Mouse (Mus musculus) kidney, postnatal 0 days (tissue): ENCODE data around the gene Col25a1. TPM values are rescaled to one million over a fixed set of nuclear protein-coding genes. Genes with fewer than 3 reads are reported as not detected.
A peak's percentile ranks its signal among the peaks of the same experiment; 100 is the strongest.

Source experiments
- ATAC-seq: fragments of 200-750 bp; cut with Nextera tagmentation; replicated peaks from 2 replicates; pipeline ENCODE4 v1.8.0; 2017; ENCODE audit warnings: low read depth, moderate number of reproducible peaks, moderate TSS enrichment, moderate library complexity; ENCODE audit not compliant: low FRiP score
- DNase-seq: peaks from one replicate; pipeline ENCODE4 v3.0.0-alpha.2; 2016; ENCODE audit warnings: low spot score
- H3K27ac ChIP-seq: fragments of 300-500 bp; sonication (generic); 2 replicates; pipeline ENCODE4 v1.5.1; 2014; ENCODE audit warnings: mild to moderate bottlenecking
- H3K27me3 ChIP-seq: fragments of 300-500 bp; sonication (generic); 2 replicates; pipeline ENCODE4 v1.6.1; 2014; ENCODE audit warnings: low read length, mixed read lengths; ENCODE audit not compliant: insufficient read depth
- H3K36me3 ChIP-seq: fragments of 300-500 bp; sonication (generic); 2 replicates; pipeline ENCODE4 v1.6.1; 2014; ENCODE audit warnings: low read length, mixed read lengths; ENCODE audit not compliant: insufficient read depth
- H3K4me1 ChIP-seq: fragments of 300-500 bp; sonication (generic); replicated peaks from 2 replicates; pipeline ENCODE4 v1.6.1; 2014; ENCODE audit warnings: antibody characterized with exemption, low read length, mixed read lengths; ENCODE audit not compliant: insufficient read depth
- H3K4me2 ChIP-seq: fragments of 300-500 bp; sonication (generic); 2 replicates; pipeline ENCODE4 v1.6.1; 2014; ENCODE audit warnings: mild to moderate bottlenecking, low read length, moderate library complexity, mixed read lengths
- H3K4me3 ChIP-seq: fragments of 300-500 bp; sonication (generic); replicated peaks from 2 replicates; pipeline ENCODE4 v1.5.1; 2014; ENCODE audit warnings: low read depth, low read length
- H3K9ac ChIP-seq: fragments of 300-500 bp; sonication (generic); 2 replicates; pipeline ENCODE4 v1.6.1; 2014; ENCODE audit warnings: low read depth, low read length
- H3K9me3 ChIP-seq: fragments of 300-500 bp; sonication (generic); replicated peaks from 2 replicates; pipeline ENCODE4 v1.6.1; 2016; ENCODE audit warnings: low read length, inconsistent platforms, mixed read lengths
- CTCF ChIP-seq: IDR thresholded peaks from 2 replicates; pipeline ENCODE4 v1.5.1; 2016; ENCODE audit warnings: antibody characterized with exemption, low read depth, mild to moderate bottlenecking, moderate library complexity
- WGBS: fragments of 180-500 bp; shearing (Covaris S2); extraction: QIAGEN DNeasy Blood & Tissue Kit; methylation state at CpG from one replicate; pipeline ENCODE4 v1.1.7; 2014; 5-methylcytosine and 5-hydroxymethylcytosine counted together
- polyA plus RNA-seq: library from polyadenylated mRNA; unstranded; fragments of >200 nt; fragmentation: Nextera tagmentation; extraction: Ambion mirVana; gene quantifications from 2 replicates; pipeline ENCODE4 v1.2.1, GENCODE M21; 2015

Gene Col25a1
- polyA plus RNA-seq, 1 experiment from 2014 or later, result 1.4 TPM

- Histone ChIP-seq H3K4me3 (no peak overlapping the region), H3K4me2 (no peak overlapping the region), H3K27me3 (no peaks in the 10 kb centered on the region), H3K36me3 (no peaks in the 10 kb centered on the region), H3K9me3 (no peaks in the 10 kb centered on the region), H3K9ac (no peak overlapping the region), H3K4me1 (no peaks in the 10 kb centered on the region), H3K27ac (no peak overlapping the region)
- TF ChIP-seq CTCF, result no peak
- ATAC-seq (no peak), DNase-seq (no peak)
Observed at GRCm38 (mm10) chr3:130216141-130216540, 84.8 kb downstream of the Col25a1 start.

GRCm38 (mm10) chr3:130216646-130217045, 85.3 kb downstream of the Col25a1 start:
- DNase-seq (peak; percentile 25), ATAC-seq (no peak)
- Histone ChIP-seq H3K4me3 (no peak overlapping the region), H3K36me3 (no peaks in the 10 kb centered on the region), H3K4me2 (no peak overlapping the region), H3K9me3 (no peaks in the 10 kb centered on the region), H3K27ac (no peak overlapping the region), H3K27me3 (no peaks in the 10 kb centered on the region), H3K4me1 (no peaks in the 10 kb centered on the region), H3K9ac (no peak overlapping the region)
- no peak for TF ChIP-seq CTCF
- 78% methylated on average over 3 of the region's 3 CpGs for WGBS

GRCm38 (mm10) chr3:130217705-130218104, 86.4 kb downstream of the Col25a1 start:
- Histone ChIP-seq H3K36me3 (no peaks in the 10 kb centered on the region), H3K4me3 (no peak overlapping the region), H3K9me3 (no peaks in the 10 kb centered on the region), H3K9ac (no peak overlapping the region), H3K27me3 (no peaks in the 10 kb centered on the region), H3K4me1 (no peaks in the 10 kb centered on the region), H3K27ac (no peak overlapping the region), H3K4me2 (no peak overlapping the region)
- no peak for TF ChIP-seq CTCF
- WGBS, result 76% methylated on average over 2 of the region's 2 CpGs
- ATAC-seq (no peak), DNase-seq (no peak)

GRCm38 (mm10) chr3:130218232-130218728, 87.0 kb downstream of the Col25a1 start:
- no peak overlapping the region for H3K4me2 ChIP-seq
- no peak overlapping the region for H3K27ac ChIP-seq
- no peak overlapping the region for H3K4me3 ChIP-seq
- H3K27me3 ChIP-seq, result no peaks in the 10 kb centered on the region
- no peak for TF ChIP-seq CTCF
- WGBS, result 63% methylated on average over 5 of the region's 5 CpGs
- H3K4me1 ChIP-seq, result no peaks in the 10 kb centered on the region
- H3K9ac ChIP-seq, result no peak overlapping the region
- H3K36me3 ChIP-seq, result no peaks in the 10 kb centered on the region
- ATAC-seq (no peak), DNase-seq (no peak)
- no peaks in the 10 kb centered on the region for H3K9me3 ChIP-seq

- Histone ChIP-seq H3K4me1 (no peaks in the 10 kb centered on the region), H3K4me2 (no peak overlapping the region), H3K27me3 (no peaks in the 10 kb centered on the region), H3K9ac (no peak overlapping the region), H3K9me3 (no peaks in the 10 kb centered on the region; the same call in 1 of the 2 replicates), H3K36me3 (no peaks in the 10 kb centered on the region), H3K4me3 (no peak overlapping the region), H3K27ac (no peak overlapping the region)
- DNase-seq (no peak), ATAC-seq (no peak)
- WGBS, result 96% methylated on average over 3 of the region's 3 CpGs
- no peak for TF ChIP-seq CTCF
Observed at GRCm38 (mm10) chr3:130220811-130221210, 89.5 kb downstream of the Col25a1 start.

- Histone ChIP-seq H3K4me2 (no peak overlapping the region), H3K36me3 (no peaks in the 10 kb centered on the region), H3K9ac (no peak overlapping the region), H3K4me1 (no peaks in the 10 kb centered on the region), H3K4me3 (no peak overlapping the region), H3K27ac (no peak overlapping the region), H3K9me3 (no peaks in the 10 kb centered on the region; the same call in 1 of the 2 replicates), H3K27me3 (no peaks in the 10 kb centered on the region)
- TF ChIP-seq CTCF, result no peak
- WGBS, result 85% methylated on average over 9 of the region's 9 CpGs
- no peak for DNase-seq
- ATAC-seq, result no peak
Observed at GRCm38 (mm10) chr3:130228186-130228585, 96.9 kb downstream of the Col25a1 start.

GRCm38 (mm10) chr3:130232944-130233343, 101.6 kb downstream of the Col25a1 start:
- ATAC-seq (no peak), DNase-seq (no peak)
- Histone ChIP-seq H3K4me3 (no peak overlapping the region), H3K9me3 (no peaks in the 10 kb centered on the region), H3K27me3 (no peaks in the 10 kb centered on the region), H3K4me2 (no peak overlapping the region), H3K4me1 (no peaks in the 10 kb centered on the region), H3K9ac (no peak overlapping the region), H3K36me3 (no peaks in the 10 kb centered on the region), H3K27ac (no peak overlapping the region)
- WGBS, result 95% methylated on average over 7 of the region's 7 CpGs
- TF ChIP-seq CTCF, result no peak
